Mouse (Mus musculus) limb, embryonic 11.5 days (tissue): ENCODE results near the gene Fadd. TPM values are rescaled to one million over a fixed set of nuclear protein-coding genes. Genes with fewer than 3 reads are reported as not detected.
A peak's percentile ranks its signal among the peaks of the same experiment; 100 is the strongest.

Source experiments
- ATAC-seq: fragments of 200-750 bp; cut with Nextera tagmentation; 2 replicates; pipeline ENCODE4 v1.8.0; 2017; ENCODE audit warnings: low read depth; ENCODE audit not compliant: insufficient number of reproducible peaks, low FRiP score, low TSS enrichment
- DNase-seq: peaks from one replicate; pipeline ENCODE4 v3.0.0-alpha.2; 2015; ENCODE audit warnings: low spot score
- H3K27ac ChIP-seq: fragments of 300-500 bp; sonication (generic); replicated peaks from 2 replicates; pipeline ENCODE4 v1.5.1; 2014; ENCODE audit warnings: low read depth, mild to moderate bottlenecking, low read length
- H3K27me3 ChIP-seq: fragments of 300-500 bp; sonication (generic); 2 replicates; pipeline ENCODE4 v1.6.1; 2014; ENCODE audit warnings: mild to moderate bottlenecking, low read length, mixed read lengths; ENCODE audit not compliant: control insufficient read depth, insufficient read depth
- H3K36me3 ChIP-seq: fragments of 300-500 bp; sonication (generic); 2 replicates; pipeline ENCODE4 v1.6.1; 2014; ENCODE audit warnings: mild to moderate bottlenecking, low read length, moderate library complexity, mixed read lengths; ENCODE audit not compliant: control insufficient read depth, insufficient read depth
- H3K4me1 ChIP-seq: fragments of 300-500 bp; sonication (generic); 2 replicates; pipeline ENCODE4 v1.6.1; 2014; ENCODE audit warnings: low read length, mixed read lengths; ENCODE audit not compliant: control insufficient read depth, insufficient read depth
- H3K4me2 ChIP-seq: fragments of 300-500 bp; sonication (generic); 2 replicates; pipeline ENCODE4 v1.6.1; 2014; ENCODE audit warnings: low read depth, mild to moderate bottlenecking, moderate library complexity; ENCODE audit not compliant: severe bottlenecking
- H3K4me3 ChIP-seq: fragments of 300-500 bp; sonication (generic); 2 replicates; pipeline ENCODE4 v1.5.1; 2014; ENCODE audit warnings: low read depth, low read length
- H3K9ac ChIP-seq: fragments of 300-500 bp; sonication (generic); 2 replicates; pipeline ENCODE4 v1.6.1; 2014; ENCODE audit warnings: mild to moderate bottlenecking, low read length
- H3K9me3 ChIP-seq: fragments of 300-500 bp; sonication (generic); 2 replicates; pipeline ENCODE4 v1.6.1; 2016; ENCODE audit warnings: low read length; ENCODE audit not compliant: control insufficient read depth
- WGBS: fragments of 180-500 bp; shearing (Covaris S2); extraction: QIAGEN DNeasy Blood & Tissue Kit; methylation state at CpG from one replicate; pipeline ENCODE4 v1.1.7; 2014; 5-methylcytosine and 5-hydroxymethylcytosine counted together
- polyA plus RNA-seq: library from polyadenylated mRNA; unstranded; fragments of >200 nt; fragmentation: Nextera tagmentation; extraction: Ambion mirVana; gene quantifications from 2 replicates; pipeline ENCODE4 v1.2.1, GENCODE M21; 2014

Fadd gene
- polyA plus RNA-seq, 1 experiment from 2014 or later = 12.3 TPM

DNA sequence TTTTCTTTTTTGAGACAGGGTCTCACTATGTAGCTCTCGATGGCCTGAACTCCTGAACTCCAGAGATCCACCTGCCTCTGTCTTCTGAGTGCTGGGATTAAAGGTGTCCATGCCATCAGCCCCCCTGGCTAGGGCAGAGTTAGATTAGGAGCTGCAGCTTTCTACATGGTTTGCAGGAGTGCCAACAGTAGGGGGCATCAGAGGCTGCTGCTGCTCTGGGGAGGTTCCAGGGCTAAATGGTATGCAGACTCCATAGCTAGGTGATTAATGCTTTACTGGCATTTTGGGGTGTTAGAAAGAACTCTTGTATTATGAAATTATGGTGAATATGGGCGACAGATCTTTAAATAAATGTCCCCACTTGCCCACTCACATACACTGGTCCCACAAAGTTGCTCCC, 5.0 kb upstream of the Fadd start:
- H3K9ac ChIP-seq = no peak overlapping the region
- no peaks in the 10 kb centered on the region; the same call in 1 of the 2 replicates for H3K4me1 ChIP-seq
- 31% methylated on average over 2 of the region's 2 CpGs for WGBS
- no peaks in the 10 kb centered on the region for H3K27me3 ChIP-seq
- H3K27ac ChIP-seq = no peak overlapping the region
- no peak overlapping the region for H3K4me3 ChIP-seq
- no peaks in the 10 kb centered on the region for H3K36me3 ChIP-seq
- H3K4me2 ChIP-seq = no peak overlapping the region
- DNase-seq = peak; percentile 56
- no peaks in the 10 kb centered on the region for H3K9me3 ChIP-seq
- no peak for ATAC-seq

DNA sequence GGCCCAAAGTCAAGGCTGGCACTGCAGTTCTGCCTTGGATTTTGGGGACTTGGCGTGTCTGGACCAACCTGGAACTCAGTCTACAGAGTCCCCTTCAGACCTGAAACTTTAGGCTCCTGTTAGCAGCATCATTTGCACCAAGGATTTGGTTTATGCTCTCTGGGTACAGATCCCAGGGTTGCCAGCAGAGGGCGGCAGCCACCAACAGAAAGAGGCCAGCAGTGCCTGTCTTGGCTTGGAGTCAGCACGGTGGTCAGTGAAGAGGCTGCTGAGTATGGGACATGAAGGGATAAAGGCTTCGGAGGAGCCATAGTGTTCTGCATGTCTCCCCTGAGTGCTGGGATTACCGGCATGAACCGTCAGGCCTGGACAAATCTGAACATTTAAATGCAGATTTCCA, 3.4 kb upstream of the Fadd start:
- H3K36me3 ChIP-seq = no peaks in the 10 kb centered on the region
- no peak for ATAC-seq
- peaks cover 3% of the 10 kb centered on the region for H3K4me1 ChIP-seq
- peak; percentile 90 for DNase-seq
- WGBS = 20% methylated on average over 6 of the region's 6 CpGs
- H3K27ac ChIP-seq = no peak overlapping the region
- no peaks in the 10 kb centered on the region for H3K27me3 ChIP-seq
- H3K9me3 ChIP-seq = no peaks in the 10 kb centered on the region
- H3K9ac ChIP-seq = no peak overlapping the region
- H3K4me2 ChIP-seq = no peak overlapping the region
- H3K4me3 ChIP-seq = no peak overlapping the region

DNA sequence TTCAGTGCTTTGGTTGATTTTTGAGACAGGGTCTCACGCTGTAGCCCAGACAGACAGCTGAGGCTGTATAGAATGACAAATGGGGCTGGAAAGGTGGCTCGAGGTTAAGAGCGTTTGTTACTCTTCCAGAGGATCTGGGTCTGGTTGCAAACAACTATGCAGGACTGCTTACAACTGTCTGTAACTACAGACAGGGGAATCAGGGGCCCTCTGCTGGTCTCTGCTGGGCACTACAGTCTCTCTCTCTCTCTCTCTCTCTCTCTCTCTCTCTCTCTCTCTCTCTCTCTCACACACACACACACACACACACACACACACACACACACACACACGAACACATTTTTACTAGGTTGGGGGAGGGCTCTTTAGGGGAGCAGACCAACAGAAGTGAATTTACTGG, 1.4 kb upstream of the Fadd start:
- no peak overlapping the region for H3K4me3 ChIP-seq
- ATAC-seq = no peak
- no peak overlapping the region for H3K4me2 ChIP-seq
- H3K27me3 ChIP-seq = no peaks in the 10 kb centered on the region
- 3% methylated on average over 4 of the region's 4 CpGs for WGBS
- no peak overlapping the region for H3K27ac ChIP-seq
- peak; percentile 73 for DNase-seq
- 0 out of 2 replicates have a peak, but pooled peaks cover 4% of the 10 kb centered on the region for H3K36me3 ChIP-seq
- H3K4me1 ChIP-seq = peaks cover 3% of the 10 kb centered on the region
- H3K9ac ChIP-seq = no peak overlapping the region
- H3K9me3 ChIP-seq = no peaks in the 10 kb centered on the region

DNA sequence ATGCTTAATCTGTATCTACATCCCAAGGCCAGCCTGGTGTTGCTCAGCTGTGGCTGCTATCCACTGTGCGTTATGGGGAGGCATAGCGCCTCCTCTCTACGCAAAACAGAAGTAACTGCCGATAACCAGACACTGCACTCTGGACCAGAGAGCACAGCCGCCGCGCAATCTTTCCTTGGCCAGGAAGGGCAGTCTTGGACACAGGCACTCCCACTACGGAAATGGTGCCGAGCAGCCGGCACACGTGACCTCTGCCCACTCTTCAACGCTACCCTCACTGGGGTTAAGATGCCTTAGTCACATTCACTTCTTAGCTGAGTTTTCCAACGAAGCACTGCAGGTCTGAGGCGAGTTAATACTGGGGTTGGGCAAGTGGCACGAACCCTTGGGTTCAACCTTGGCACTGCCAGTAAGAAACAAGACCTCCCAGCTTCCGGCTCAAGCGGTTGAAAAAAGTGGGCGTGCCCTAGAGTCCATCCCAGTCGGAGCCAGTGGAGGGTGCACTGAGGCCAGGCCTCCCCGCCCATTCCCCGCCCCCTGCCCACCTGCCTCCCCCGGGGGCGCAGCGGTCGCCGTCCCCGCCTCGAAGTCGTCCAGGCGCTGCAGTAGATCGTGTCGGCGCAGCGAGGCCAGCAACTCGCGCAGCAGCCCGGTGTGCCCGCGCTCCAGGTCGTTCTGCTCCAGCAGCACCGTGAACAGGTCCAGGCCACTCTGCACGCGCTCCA, 542 bp downstream of the Fadd start:
- WGBS = under 1% methylated on average over 43 of the region's 43 CpGs

DNA sequence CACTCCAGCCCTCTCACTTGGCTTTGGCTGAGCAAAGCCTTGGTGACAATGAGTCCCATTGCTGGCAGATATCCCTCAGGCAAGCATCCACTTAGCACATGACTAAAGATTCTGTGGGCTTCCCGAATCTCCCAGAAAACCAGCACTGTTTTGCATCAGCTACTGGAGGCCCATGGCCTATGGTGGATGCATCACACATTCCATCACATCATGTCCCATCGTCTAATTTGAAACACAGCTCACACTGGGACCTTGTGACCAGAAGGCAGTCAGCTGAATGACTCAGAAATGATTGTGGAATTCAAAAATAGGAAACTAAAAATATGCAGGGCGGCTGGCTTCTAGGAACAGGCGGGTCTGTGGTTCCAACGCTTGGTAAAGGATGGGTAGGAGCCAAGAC, 4.4 kb downstream of the Fadd start:
- Histone ChIP-seq H3K27ac (no peak overlapping the region), H3K9ac (no peak overlapping the region), H3K9me3 (no peaks in the 10 kb centered on the region), H3K36me3 (0 out of 2 replicates have a peak, but pooled peaks cover 4% of the 10 kb centered on the region), H3K27me3 (no peaks in the 10 kb centered on the region), H3K4me1 (peaks cover 3% of the 10 kb centered on the region), H3K4me2 (no peak overlapping the region), H3K4me3 (no peak overlapping the region)
- ATAC-seq (no peak), DNase-seq (no peak)
- WGBS = 91% methylated on average over 5 of the region's 5 CpGs

More for the DNA sequence above, 542 bp downstream of the Fadd start:
- peak; percentile 83 for DNase-seq
- Histone ChIP-seq H3K27me3 (no peaks in the 10 kb centered on the region), H3K4me3 (peak overlapping the region; percentile 75), H3K4me1 (peaks cover 3% of the 10 kb centered on the region), H3K27ac (peak overlapping the region; percentile 84), H3K4me2 (peak overlapping the region; percentile 78), H3K9me3 (no peaks in the 10 kb centered on the region), H3K36me3 (0 out of 2 replicates have a peak, but pooled peaks cover 4% of the 10 kb centered on the region), H3K9ac (peak overlapping the region; percentile 76)
- peak; percentile 88 for ATAC-seq

DNA sequence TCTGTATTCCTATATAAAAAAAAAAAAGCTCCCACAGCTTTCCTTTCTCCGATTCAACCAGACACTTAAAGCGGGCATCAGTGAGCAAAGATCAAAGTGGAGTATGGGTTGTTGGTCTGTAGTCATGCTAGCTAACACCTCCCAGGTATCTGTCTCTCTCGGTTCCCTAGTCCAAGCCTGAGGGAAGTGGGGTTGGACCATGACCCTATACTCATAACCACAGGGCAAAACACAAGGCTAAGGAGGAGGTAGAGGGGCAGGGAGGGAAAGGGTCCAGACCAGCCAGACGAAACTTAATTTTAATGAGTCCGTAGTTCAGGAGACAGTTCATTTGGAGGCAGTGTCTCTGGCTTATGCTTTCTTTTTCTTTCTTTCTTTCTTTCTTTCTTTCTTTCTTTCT, 10.0 kb downstream of the Fadd start:
- Histone ChIP-seq H3K27ac (no peak overlapping the region), H3K4me1 (no peaks in the 10 kb centered on the region), H3K36me3 (no peaks in the 10 kb centered on the region), H3K4me2 (no peak overlapping the region), H3K27me3 (no peaks in the 10 kb centered on the region), H3K9me3 (no peaks in the 10 kb centered on the region), H3K9ac (no peak overlapping the region), H3K4me3 (no peak overlapping the region)
- WGBS = 81% methylated on average over 5 of the region's 5 CpGs
- ATAC-seq = no peak
- DNase-seq = no peak

DNA sequence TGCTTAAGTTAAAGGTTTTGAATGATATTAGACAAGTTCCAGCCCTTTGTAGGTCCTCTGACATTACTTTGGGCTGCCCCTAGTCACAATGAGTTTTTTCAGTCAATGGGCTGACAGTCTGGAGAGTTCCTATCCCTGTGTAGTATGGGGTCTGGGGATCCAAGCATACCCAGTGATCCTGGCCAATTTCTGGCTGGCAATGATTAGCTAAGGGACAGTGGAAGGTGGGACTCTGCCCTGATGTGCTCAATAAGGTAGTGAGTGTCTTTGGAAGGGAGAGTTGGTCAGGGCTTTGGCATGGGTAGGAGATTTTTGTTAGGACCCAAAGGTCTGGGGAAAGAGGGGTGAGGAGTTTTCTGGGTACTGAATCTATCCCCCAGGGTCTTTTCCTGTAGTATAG, 10.7 kb downstream of the Fadd start:
- H3K9ac ChIP-seq = no peak overlapping the region
- H3K9me3 ChIP-seq = no peaks in the 10 kb centered on the region
- H3K4me2 ChIP-seq = no peak overlapping the region
- H3K4me3 ChIP-seq = no peak overlapping the region
- DNase-seq = no peak
- H3K36me3 ChIP-seq = no peaks in the 10 kb centered on the region
- no peak for ATAC-seq
- no peak overlapping the region for H3K27ac ChIP-seq
- H3K4me1 ChIP-seq = no peaks in the 10 kb centered on the region
- H3K27me3 ChIP-seq = no peaks in the 10 kb centered on the region

DNA sequence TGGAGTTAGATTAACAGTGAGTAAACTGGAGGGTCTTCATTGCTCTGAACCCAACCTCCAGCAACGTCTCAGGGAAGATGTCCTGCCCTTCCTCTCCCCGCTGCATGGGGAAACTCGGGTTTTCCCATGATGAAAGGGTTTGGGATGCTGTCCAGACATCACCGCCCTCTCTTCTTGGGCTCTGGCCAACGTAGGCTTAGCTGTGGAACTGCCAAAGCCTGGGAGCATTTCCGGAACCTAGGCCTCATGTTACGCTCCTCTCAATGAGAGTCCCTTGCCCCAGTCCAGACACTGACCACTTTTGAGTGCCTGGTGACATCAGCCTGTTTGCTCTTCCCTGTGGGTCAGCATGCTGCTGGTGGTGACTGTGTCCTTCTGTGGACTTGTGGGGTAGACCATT, 12.8 kb downstream of the Fadd start:
- H3K4me3 ChIP-seq = no peak overlapping the region
- DNase-seq (no peak), ATAC-seq (no peak)
- no peaks in the 10 kb centered on the region for H3K36me3 ChIP-seq
- WGBS = 79% methylated on average over 7 of the region's 7 CpGs
- H3K4me1 ChIP-seq = no peaks in the 10 kb centered on the region
- H3K27me3 ChIP-seq = no peaks in the 10 kb centered on the region
- H3K9ac ChIP-seq = no peak overlapping the region
- no peak overlapping the region for H3K27ac ChIP-seq
- H3K9me3 ChIP-seq = no peaks in the 10 kb centered on the region
- H3K4me2 ChIP-seq = no peak overlapping the region

DNA sequence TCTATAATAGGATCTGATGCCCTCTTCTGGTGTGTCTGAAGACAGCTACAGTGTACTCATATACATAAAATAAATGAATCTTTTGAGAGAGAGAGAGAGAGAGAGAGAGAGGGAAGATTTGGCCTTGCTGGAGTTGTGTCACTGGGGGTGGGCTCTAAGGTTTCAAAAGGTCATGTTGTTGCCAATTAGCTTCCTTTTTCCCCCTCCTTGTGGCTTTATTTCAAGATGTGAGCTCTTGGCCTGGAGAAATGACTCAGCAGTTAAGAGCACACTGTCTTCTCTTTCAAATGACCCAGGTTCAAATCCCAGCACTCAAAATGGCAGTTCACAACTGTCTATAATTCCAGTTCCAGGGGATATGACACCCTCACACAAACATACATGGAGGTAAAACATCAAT, 14.2 kb downstream of the Fadd start:
- H3K36me3 ChIP-seq = no peaks in the 10 kb centered on the region
- H3K4me3 ChIP-seq = no peak overlapping the region
- ATAC-seq (no peak), DNase-seq (no peak)
- H3K27ac ChIP-seq = no peak overlapping the region
- H3K9me3 ChIP-seq = no peaks in the 10 kb centered on the region
- H3K4me2 ChIP-seq = no peak overlapping the region
- no peaks in the 10 kb centered on the region for H3K27me3 ChIP-seq
- H3K9ac ChIP-seq = no peak overlapping the region
- no peaks in the 10 kb centered on the region for H3K4me1 ChIP-seq
